Mouse (Mus musculus): ENCODE data around the gene Fads1. TPM values are rescaled to one million over a fixed set of nuclear protein-coding genes. Genes with fewer than 3 reads are reported as not detected.

Gene Fads1
- total RNA-seq, 2 experiments from 2014 or later, result 51.1 to 70.8 TPM

- ATAC-seq (replicated peaks; ENCODE audit: low FRiP score, poor library complexity, severe bottlenecking), result no peak
Measured at GRCm38 (mm10) chr19:10239419-10239818, 56.7 kb downstream of the Fads1 start.

- ATAC-seq (replicated peaks; ENCODE audit: low FRiP score, poor library complexity, severe bottlenecking), result no peak
Measured at GRCm38 (mm10) chr19:10239975-10240653, 57.4 kb downstream of the Fads1 start.

GRCm38 (mm10) chr19:10240654-10241305 is 58.1 kb downstream of the Fads1 start, which contains the start of gene Myrf:
TSS of gene Myrf (minus strand) at chr19:10240748.
- peak; percentile 83 for ATAC-seq (replicated peaks; ENCODE audit: low FRiP score, poor library complexity, severe bottlenecking)

- ATAC-seq (replicated peaks; ENCODE audit: low FRiP score, poor library complexity, severe bottlenecking), result no peak
Measured at GRCm38 (mm10) chr19:10242916-10243315, 60.2 kb downstream of the Fads1 start.

GRCm38 (mm10) chr19:10244183-10244582 is 61.5 kb downstream of the Fads1 start:
- no peak for ATAC-seq (replicated peaks; ENCODE audit: low FRiP score, poor library complexity, severe bottlenecking)

Other genes starting within 250 kb of the Fads1 start
- gene Fth1, start 202.3 kb upstream of the Fads1 start, total RNA-seq (2015; ENCODE audit: low replicate concordance), result 2,541 and 2,855 TPM in 2 replicates
- 1,910 and 2,502 TPM in 2 replicates for gene Fth1, start 202.3 kb upstream of the Fads1 start, total RNA-seq (2017; ENCODE audit: low replicate concordance)
- not detected in 2 replicates for gene Best1, start 181.3 kb upstream of the Fads1 start, total RNA-seq (2015; ENCODE audit: low replicate concordance)
- not detected in 2 replicates for gene Best1, start 181.3 kb upstream of the Fads1 start, total RNA-seq (2017; ENCODE audit: low replicate concordance)
- 252 and 262 TPM in 2 replicates for gene Rab3il1, start 181.2 kb upstream of the Fads1 start, total RNA-seq (2015; ENCODE audit: low replicate concordance)
- 345 and 413 TPM in 2 replicates for gene Rab3il1, start 181.2 kb upstream of the Fads1 start, total RNA-seq (2017; ENCODE audit: low replicate concordance)
- 15.5 and 16.3 TPM in 2 replicates for gene Fads3, start 141.3 kb upstream of the Fads1 start, total RNA-seq (2015; ENCODE audit: low replicate concordance)
- gene Fads3, start 141.3 kb upstream of the Fads1 start, total RNA-seq (2017; ENCODE audit: low replicate concordance), result 9.4 and 12.6 TPM in 2 replicates
- gene Fads2, start 81.1 kb upstream of the Fads1 start, total RNA-seq (2015; ENCODE audit: low replicate concordance), result 3.6 and 5.4 TPM in 2 replicates
- 2.2 and 5.1 TPM in 2 replicates for gene Fads2, start 81.1 kb upstream of the Fads1 start, total RNA-seq (2017; ENCODE audit: low replicate concordance)
- 117 and 140 TPM in 2 replicates for gene Tmem258, start 21.1 kb downstream of the Fads1 start, total RNA-seq (2015; ENCODE audit: low replicate concordance)
- gene Tmem258, start 21.1 kb downstream of the Fads1 start, total RNA-seq (2017; ENCODE audit: low replicate concordance), result 52.0 and 82.2 TPM in 2 replicates
- 84.0 and 108 TPM in 2 replicates for gene Fen1, start 21.3 kb downstream of the Fads1 start, total RNA-seq (2015; ENCODE audit: low replicate concordance)
- 100 and 189 TPM in 2 replicates for gene Fen1, start 21.3 kb downstream of the Fads1 start, total RNA-seq (2017; ENCODE audit: low replicate concordance)
- gene Myrf, start 57.9 kb downstream of the Fads1 start, total RNA-seq (2015; ENCODE audit: low replicate concordance), result not detected in 2 replicates
- gene Myrf, start 57.9 kb downstream of the Fads1 start, total RNA-seq (2017; ENCODE audit: low replicate concordance), result not detected in 2 replicates
- not detected in 2 replicates for gene Dagla, start 122.0 kb downstream of the Fads1 start, total RNA-seq (2015; ENCODE audit: low replicate concordance)
- not detected in 2 replicates for gene Dagla, start 122.0 kb downstream of the Fads1 start, total RNA-seq (2017; ENCODE audit: low replicate concordance)
- not detected in 2 replicates for gene Syt7, start 206.2 kb downstream of the Fads1 start, total RNA-seq (2015; ENCODE audit: low replicate concordance)
- not detected in 2 replicates for gene Syt7, start 206.2 kb downstream of the Fads1 start, total RNA-seq (2017; ENCODE audit: low replicate concordance)